Mouse (Mus musculus) kidney, postnatal 25 days (tissue): ENCODE measurements around the gene Plp2.

Experiments used
- DNase-seq, 2 experiments: peaks; one replicate each; pipeline ENCODE4 v3.0.0; 2021; ENCODE audit warnings: mixed read lengths in 2 of 2

The Plp2 gene

GRCm38 (mm10) chrX:7661086-7661485, 10.1 kb downstream of the Plp2 start:
- DNase-seq: no peak

- DNase-seq: peak; percentile 56 to 70
Observed at GRCm38 (mm10) chrX:7658785-7659589, 12.2 kb downstream of the Plp2 start.

GRCm38 (mm10) chrX:7658031-7658784, 13.0 kb downstream of the Plp2 start:
- peak; percentile 84 for DNase-seq

- DNase-seq: peak; percentile 71 to 84
Observed at GRCm38 (mm10) chrX:7657221-7657639, 14.0 kb downstream of the Plp2 start, which contains the start of gene Prickle3. Gene Prickle3 (plus strand): TSS chrX:7657260.

GRCm38 (mm10) chrX:7648671-7649304, 22.4 kb downstream of the Plp2 start:
- DNase-seq: peak; percentile 92 to 95

GRCm38 (mm10) chrX:7645349-7645748, 25.8 kb downstream of the Plp2 start:
- peak; percentile 81 to 91 for DNase-seq

- no peak for DNase-seq
Observed at GRCm38 (mm10) chrX:7640785-7641184, 30.4 kb downstream of the Plp2 start.

- DNase-seq: no peak
Observed at GRCm38 (mm10) chrX:7639536-7640325, 31.5 kb downstream of the Plp2 start.

GRCm38 (mm10) chrX:7638401-7639091, 32.6 kb downstream of the Plp2 start, which contains the start of gene Syp:
Gene Syp (plus strand): TSS chrX:7638471.
- DNase-seq: peak; percentile 79 to 82

GRCm38 (mm10) chrX:7635101-7635500, 36.1 kb downstream of the Plp2 start:
- DNase-seq: no peak

- DNase-seq: no peak
Observed at GRCm38 (mm10) chrX:7632560-7632959, 38.6 kb downstream of the Plp2 start.
